In genomic region chr4:81999093-81999492, GRCm38 (mm10) we compare ENCODE assay signal across 9 mouse cellular contexts.
"Had no signal": no experiment of that assay in that cellular context is flagged by ENCODE, and none has a peak within 500 bp of the region (broad histone marks: within the 10 kb centered on the region; RNA-seq: fewer than 3 reads in every experiment).

No protein-coding gene starts in this region.

- H3K4me1 ChIP-seq: liver, embryonic 13.5 days had no signal

- H3K4me3 ChIP-seq: liver, embryonic 13.5 days; midbrain, embryonic 12.5 days; midbrain, embryonic 15.5 days; neural tube, embryonic 13.5 days had no signal

- H3K27ac ChIP-seq: liver, embryonic 13.5 days; macrophage; midbrain, embryonic 12.5 days; midbrain, embryonic 15.5 days; neural tube, embryonic 13.5 days had no signal

- H3K9me3 ChIP-seq: liver, embryonic 13.5 days; midbrain, embryonic 12.5 days; midbrain, embryonic 15.5 days; neural tube, embryonic 13.5 days had no signal

- H3K9ac ChIP-seq: liver, embryonic 13.5 days; midbrain, embryonic 12.5 days; midbrain, embryonic 15.5 days; neural tube, embryonic 13.5 days had no signal

- H3K27me3 ChIP-seq: liver, embryonic 13.5 days; midbrain, embryonic 12.5 days; midbrain, embryonic 15.5 days; neural tube, embryonic 13.5 days had no signal

- DNase-seq: kidney, adult 2 months; liver, embryonic 13.5 days; thymus, adult 2 months; thymus, postnatal 14 days had no signal

- H3K36me3 ChIP-seq: liver, embryonic 13.5 days; midbrain, embryonic 12.5 days; midbrain, embryonic 15.5 days; neural tube, embryonic 13.5 days had no signal

- ATAC-seq: intestine, postnatal 0 days; midbrain, embryonic 15.5 days had no signal

- H3K4me2 ChIP-seq: liver, embryonic 13.5 days; midbrain, embryonic 12.5 days; midbrain, embryonic 15.5 days; neural tube, embryonic 13.5 days had no signal
